Mouse (Mus musculus) liver, embryonic 12.5 days (tissue): ENCODE data around the gene Mastl. TPM values are rescaled to one million over a fixed set of nuclear protein-coding genes. Genes with fewer than 3 reads are reported as not detected.
A peak's percentile ranks its signal among the peaks of the same experiment; 100 is the strongest.

Experiments
- ATAC-seq: fragments of 200-750 bp; cut with Nextera tagmentation; 2 replicates; pipeline ENCODE4 v1.8.0; 2017; ENCODE audit warnings: moderate number of reproducible peaks, mild to moderate bottlenecking, moderate library complexity
- H3K27ac ChIP-seq: fragments of 300-500 bp; sonication (generic); 2 replicates; pipeline ENCODE4 v1.5.1; 2016; ENCODE audit warnings: mild to moderate bottlenecking
- H3K27me3 ChIP-seq: fragments of 300-500 bp; sonication (generic); replicated peaks from 2 replicates; pipeline ENCODE4 v1.6.1; 2016; ENCODE audit warnings: mild to moderate bottlenecking, moderate library complexity
- H3K36me3 ChIP-seq: fragments of 300-500 bp; sonication (generic); 2 replicates; pipeline ENCODE4 v1.6.1; 2016; ENCODE audit warnings: mild to moderate bottlenecking, moderate library complexity
- H3K4me1 ChIP-seq: fragments of 300-500 bp; sonication (generic); 2 replicates; pipeline ENCODE4 v1.6.1; 2016
- H3K4me2 ChIP-seq: fragments of 300-500 bp; sonication (generic); 2 replicates; pipeline ENCODE4 v1.6.1; 2016; ENCODE audit warnings: mild to moderate bottlenecking, moderate library complexity
- H3K4me3 ChIP-seq: fragments of 300-500 bp; sonication (generic); 2 replicates; pipeline ENCODE4 v1.5.1; 2016; ENCODE audit warnings: mild to moderate bottlenecking, moderate library complexity
- H3K9ac ChIP-seq: fragments of 300-500 bp; sonication (generic); 2 replicates; pipeline ENCODE4 v1.6.1; 2016; ENCODE audit warnings: mild to moderate bottlenecking, moderate library complexity
- H3K9me3 ChIP-seq: fragments of 300-500 bp; sonication (generic); replicated peaks from 2 replicates; pipeline ENCODE4 v1.6.1; 2016; ENCODE audit warnings: mild to moderate bottlenecking, moderate library complexity
- WGBS: fragments of 180-500 bp; shearing (Covaris S2); methylation state at CpG from one replicate; pipeline ENCODE4 v1.1.7; 2016; ENCODE audit not compliant: insufficient replicate concordance; 5-methylcytosine and 5-hydroxymethylcytosine counted together
- polyA plus RNA-seq: library from polyadenylated mRNA; unstranded; fragments of >200 nt; fragmentation: Nextera tagmentation; extraction: Ambion mirVana; gene quantifications from 2 replicates; pipeline ENCODE4 v1.2.1, GENCODE M21; 2016

Mastl gene
- polyA plus RNA-seq: 8.5 and 8.6 TPM in 2 replicates

DNA sequence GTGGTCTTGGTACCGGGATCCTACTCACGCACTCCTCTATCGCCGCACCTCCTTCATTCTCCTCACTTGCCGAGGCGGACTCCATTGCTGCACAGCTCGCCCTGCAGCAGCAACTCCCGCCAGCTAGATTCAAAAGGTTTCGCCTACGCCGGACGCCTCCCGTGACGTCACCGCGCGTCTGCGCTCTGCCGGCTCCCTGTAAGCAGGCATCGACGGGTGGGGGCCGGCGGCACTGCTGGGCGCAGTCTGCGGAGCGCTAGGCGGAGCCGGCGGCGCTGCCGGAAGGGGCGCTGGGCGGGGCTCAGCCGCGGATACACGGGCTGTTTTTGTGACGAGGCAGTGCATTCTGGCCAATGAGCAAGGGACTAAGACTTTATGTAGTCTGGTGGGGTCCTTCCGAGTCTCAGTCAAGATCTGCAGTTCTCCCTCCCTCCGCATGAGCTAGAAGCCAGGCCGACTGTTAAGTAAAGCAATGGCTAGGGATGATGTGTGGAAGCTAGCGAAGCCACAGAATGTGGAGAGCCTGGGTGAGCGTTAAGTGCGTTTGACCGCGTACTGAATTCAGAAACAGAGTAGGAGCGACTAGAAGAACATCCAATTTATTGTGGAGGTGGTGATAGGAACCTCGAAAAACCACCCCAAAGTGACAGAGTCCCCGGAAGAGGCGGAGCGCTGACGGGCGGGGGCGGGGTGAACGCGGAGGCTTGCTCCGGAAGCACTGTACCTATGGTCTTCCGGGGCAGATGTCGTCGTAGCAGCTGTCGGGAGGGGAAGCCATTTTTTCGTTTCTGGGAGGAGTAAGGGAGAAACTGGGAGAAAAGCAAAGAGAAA is at the start of gene Mastl, which contains the start of gene Yme1l1:
TSS of gene Mastl (minus strand) at position 248 of the 831 bp plus-strand sequence.
TSS of gene Yme1l1 (plus strand) at position 593 of the 831 bp plus-strand sequence.
- H3K27ac ChIP-seq: peak within 1 kb of the TSS; percentile 100
- WGBS: under 1% methylated on average over 61 of the region's 61 CpGs
- H3K36me3 ChIP-seq: peaks cover 15% of the 10 kb centered on the region
- no peaks in the 10 kb centered on the region for H3K27me3 ChIP-seq
- peak within 1 kb of the TSS; percentile 85 for H3K9ac ChIP-seq
- peak within 1 kb of the TSS; percentile 92 for H3K4me3 ChIP-seq
- H3K4me2 ChIP-seq: peak within 1 kb of the TSS; percentile 90
- H3K9me3 ChIP-seq: no peaks in the 10 kb centered on the region
- H3K4me1 ChIP-seq: peaks cover 49% of the 10 kb centered on the region
- ATAC-seq: peak; percentile 97

GRCm38 (mm10) chr2:23202900-23203670 is 47.3 kb upstream of the Mastl start:
- Histone ChIP-seq H3K36me3 (peaks cover 21% of the 10 kb centered on the region), H3K27me3 (no peaks in the 10 kb centered on the region), H3K4me2 (no peak overlapping the region), H3K9ac (no peak overlapping the region), H3K4me1 (no peaks in the 10 kb centered on the region), H3K9me3 (no peaks in the 10 kb centered on the region), H3K4me3 (no peak overlapping the region), H3K27ac (no peak overlapping the region)
- 50% methylated on average over 15 of the region's 15 CpGs for WGBS
- no peak for ATAC-seq

DNA sequence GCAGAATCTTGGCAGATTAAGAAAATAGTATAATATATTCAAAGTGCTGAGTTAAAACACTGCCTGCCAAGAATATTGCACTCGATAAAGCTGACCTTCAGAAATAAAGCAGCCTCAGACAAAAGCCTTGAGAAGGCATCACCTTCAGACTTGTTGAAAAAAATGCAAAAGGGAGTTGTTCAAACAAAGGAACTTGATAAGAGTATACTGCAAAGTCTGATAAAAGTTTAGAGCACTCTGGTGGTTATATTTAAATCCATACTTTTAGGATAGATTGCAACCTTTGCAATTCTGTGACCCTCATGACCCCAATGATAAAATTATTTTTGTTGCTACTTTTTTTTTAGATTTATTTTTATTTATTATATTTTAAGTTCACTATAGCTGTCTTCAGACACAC is 45.2 kb upstream of the Mastl start:
- ATAC-seq: no peak
- H3K27me3 ChIP-seq: no peaks in the 10 kb centered on the region
- H3K4me2 ChIP-seq: no peak overlapping the region
- no peak overlapping the region for H3K27ac ChIP-seq
- no peak overlapping the region for H3K9ac ChIP-seq
- no peak overlapping the region for H3K4me3 ChIP-seq
- no peaks in the 10 kb centered on the region for H3K9me3 ChIP-seq
- WGBS: 67% methylated on average over 1 of the region's 1 CpGs
- H3K36me3 ChIP-seq: peaks cover 31% of the 10 kb centered on the region
- H3K4me1 ChIP-seq: no peaks in the 10 kb centered on the region

DNA sequence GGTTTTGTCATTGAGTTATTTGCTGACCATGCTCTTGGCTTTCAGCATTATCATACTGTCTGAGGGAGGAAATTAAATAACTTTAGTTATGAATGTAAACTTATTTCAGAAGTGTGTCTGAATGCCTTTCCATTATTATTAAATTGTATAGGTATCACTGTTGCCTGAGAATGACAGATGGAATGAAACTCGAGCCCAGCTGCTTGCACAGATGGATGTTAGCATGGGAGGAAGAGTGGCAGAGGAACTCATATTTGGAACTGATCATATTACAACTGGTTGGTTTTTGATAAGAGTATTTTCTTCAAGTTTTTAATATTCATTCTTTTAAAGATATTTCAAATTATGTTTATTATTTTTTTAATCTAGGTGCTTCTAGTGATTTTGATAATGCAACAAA is 38.5 kb upstream of the Mastl start:
- Histone ChIP-seq H3K27ac (no peak overlapping the region), H3K9ac (no peak overlapping the region), H3K4me3 (no peak overlapping the region), H3K36me3 (peaks cover 79% of the 10 kb centered on the region), H3K4me2 (no peak overlapping the region), H3K9me3 (no peaks in the 10 kb centered on the region), H3K4me1 (no peaks in the 10 kb centered on the region), H3K27me3 (no peaks in the 10 kb centered on the region)
- WGBS: 78% methylated on average over 1 of the region's 1 CpGs
- ATAC-seq: no peak

GRCm38 (mm10) chr2:23172305-23172704 is 16.5 kb upstream of the Mastl start:
- Histone ChIP-seq H3K9me3 (no peaks in the 10 kb centered on the region), H3K27me3 (no peaks in the 10 kb centered on the region), H3K4me1 (no peaks in the 10 kb centered on the region), H3K27ac (no peak overlapping the region), H3K36me3 (peaks cover 89% of the 10 kb centered on the region), H3K4me2 (no peak overlapping the region), H3K9ac (no peak overlapping the region), H3K4me3 (no peak overlapping the region)
- 63% methylated on average over 3 of the region's 3 CpGs for WGBS
- no peak for ATAC-seq

DNA sequence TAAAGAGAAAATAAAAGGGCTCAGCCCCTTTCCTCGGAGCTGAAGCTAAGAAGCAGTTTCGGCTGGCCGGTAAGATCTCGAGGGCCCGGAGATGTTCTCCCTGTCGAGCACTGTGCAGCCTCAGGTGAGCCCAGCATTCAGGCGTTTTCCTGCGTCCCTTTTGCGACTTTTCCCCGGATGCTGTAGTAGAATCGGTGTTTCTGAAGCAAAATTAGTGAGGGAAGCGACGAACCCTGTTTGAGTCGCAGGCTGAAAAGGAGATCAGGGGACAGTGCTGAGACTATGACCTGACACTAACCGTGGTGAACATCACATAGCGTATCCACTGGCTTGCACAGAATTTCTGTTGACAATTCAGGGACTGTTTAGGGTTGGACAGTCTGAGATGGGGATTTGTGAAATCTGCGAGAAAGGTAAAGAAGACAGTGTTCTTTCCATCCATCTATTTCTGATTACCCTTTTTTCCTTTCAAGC is 821 bp upstream of the Mastl start:
- Histone ChIP-seq H3K4me3 (peak overlapping the region; percentile 92), H3K36me3 (peaks cover 21% of the 10 kb centered on the region), H3K9ac (peak overlapping the region; percentile 85), H3K27me3 (no peaks in the 10 kb centered on the region), H3K4me1 (peaks cover 49% of the 10 kb centered on the region), H3K9me3 (no peaks in the 10 kb centered on the region), H3K4me2 (peak overlapping the region; percentile 90), H3K27ac (peak overlapping the region; percentile 100)
- peak; percentile 2; the same call in 1 of the 2 replicates for ATAC-seq
- under 1% methylated on average over 17 of the region's 17 CpGs for WGBS

- H3K9me3 ChIP-seq: no peaks in the 10 kb centered on the region
- H3K27me3 ChIP-seq: no peaks in the 10 kb centered on the region
- peak overlapping the region; percentile 81 for H3K9ac ChIP-seq
- peaks cover 46% of the 10 kb centered on the region for H3K4me1 ChIP-seq
- peak overlapping the region; percentile 92 for H3K4me3 ChIP-seq
- peak overlapping the region; percentile 90 for H3K4me2 ChIP-seq
- ATAC-seq: peak; percentile 28
- 3% methylated on average over 5 of the region's 5 CpGs for WGBS
- H3K27ac ChIP-seq: peak overlapping the region; percentile 100
- peaks cover 18% of the 10 kb centered on the region for H3K36me3 ChIP-seq
Observed at GRCm38 (mm10) chr2:23155199-23155621, 614 bp downstream of the Mastl start.

DNA sequence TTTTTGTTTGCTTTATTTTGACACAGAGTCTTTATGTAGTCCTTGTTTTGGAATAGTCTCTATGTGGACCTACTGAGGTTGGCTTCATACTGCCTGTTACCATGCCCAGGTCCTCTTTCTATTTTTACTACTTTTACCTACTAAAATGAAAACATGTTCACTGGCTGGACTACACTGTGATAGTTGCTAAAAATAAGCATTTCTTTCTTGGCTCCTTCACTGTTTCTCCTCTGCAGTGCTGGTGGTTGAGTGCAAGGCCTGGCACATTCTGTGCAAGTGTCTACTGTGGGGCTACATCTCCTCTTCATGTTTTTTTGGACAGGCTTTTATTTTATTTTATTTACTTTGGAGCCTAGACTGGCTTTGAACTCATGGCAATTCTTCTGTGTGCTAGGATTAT is 36.3 kb downstream of the Mastl start:
- no peak for ATAC-seq
- H3K4me3 ChIP-seq: no peak overlapping the region
- H3K9ac ChIP-seq: no peak overlapping the region
- peaks cover 48% of the 10 kb centered on the region for H3K36me3 ChIP-seq
- H3K4me1 ChIP-seq: no peaks in the 10 kb centered on the region
- H3K27ac ChIP-seq: no peak overlapping the region
- no peaks in the 10 kb centered on the region for H3K9me3 ChIP-seq
- no peaks in the 10 kb centered on the region for H3K27me3 ChIP-seq
- no peak overlapping the region for H3K4me2 ChIP-seq

DNA sequence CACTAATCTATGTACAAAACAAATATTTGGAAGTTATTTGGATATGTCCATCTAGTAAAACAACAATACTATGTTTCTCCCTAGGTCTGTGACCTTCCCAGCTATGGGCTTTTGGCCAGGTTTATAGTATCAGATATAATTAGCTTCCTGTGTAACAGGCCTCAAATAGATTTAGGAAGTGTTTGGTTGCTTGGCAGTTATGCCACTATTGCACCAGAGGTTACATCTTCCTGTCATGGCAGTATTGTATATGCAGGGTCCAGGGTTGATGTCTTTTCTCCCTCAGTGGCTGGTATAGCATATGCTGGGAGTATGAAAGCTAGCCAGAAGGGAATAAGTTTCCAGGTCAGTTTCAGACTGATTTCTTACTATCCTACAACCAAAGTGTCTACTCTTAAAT is 53.6 kb downstream of the Mastl start:
- no peaks in the 10 kb centered on the region for H3K9me3 ChIP-seq
- no peak overlapping the region for H3K9ac ChIP-seq
- no peak overlapping the region for H3K4me2 ChIP-seq
- no peaks in the 10 kb centered on the region for H3K4me1 ChIP-seq
- H3K27ac ChIP-seq: no peak overlapping the region
- ATAC-seq: no peak
- H3K36me3 ChIP-seq: peaks cover 16% of the 10 kb centered on the region
- H3K27me3 ChIP-seq: no peaks in the 10 kb centered on the region
- H3K4me3 ChIP-seq: no peak overlapping the region

GRCm38 (mm10) chr2:23097028-23097427 is 58.8 kb downstream of the Mastl start:
- no peak overlapping the region for H3K9ac ChIP-seq
- H3K4me2 ChIP-seq: no peak overlapping the region
- H3K27ac ChIP-seq: no peak overlapping the region
- no peak for ATAC-seq
- H3K4me1 ChIP-seq: no peaks in the 10 kb centered on the region
- peaks cover 37% of the 10 kb centered on the region for H3K36me3 ChIP-seq
- no peaks in the 10 kb centered on the region for H3K9me3 ChIP-seq
- no peaks in the 10 kb centered on the region for H3K27me3 ChIP-seq
- H3K4me3 ChIP-seq: no peak overlapping the region

- no peak overlapping the region for H3K27ac ChIP-seq
- H3K9ac ChIP-seq: no peak overlapping the region
- ATAC-seq: no peak
- no peaks in the 10 kb centered on the region for H3K27me3 ChIP-seq
- no peaks in the 10 kb centered on the region for H3K4me1 ChIP-seq
- no peaks in the 10 kb centered on the region for H3K9me3 ChIP-seq
- no peak overlapping the region for H3K4me2 ChIP-seq
- WGBS: 41% methylated on average over 5 of the region's 5 CpGs
- peaks cover 64% of the 10 kb centered on the region for H3K36me3 ChIP-seq
- no peak overlapping the region for H3K4me3 ChIP-seq
Observed at GRCm38 (mm10) chr2:23092216-23092615, 63.6 kb downstream of the Mastl start.

- H3K9ac ChIP-seq: no peak overlapping the region
- 88% methylated on average over 8 of the region's 8 CpGs for WGBS
- H3K4me2 ChIP-seq: no peak overlapping the region
- peaks cover 64% of the 10 kb centered on the region for H3K36me3 ChIP-seq
- ATAC-seq: no peak
- no peaks in the 10 kb centered on the region for H3K27me3 ChIP-seq
- no peak overlapping the region for H3K4me3 ChIP-seq
- H3K9me3 ChIP-seq: no peaks in the 10 kb centered on the region
- H3K4me1 ChIP-seq: no peaks in the 10 kb centered on the region
- H3K27ac ChIP-seq: no peak overlapping the region
Observed at GRCm38 (mm10) chr2:23084540-23084939, 71.3 kb downstream of the Mastl start.
